Mouse (Mus musculus): ENCODE measurements around the gene Ppp2r5c.

Gene Ppp2r5c

GRCm38 (mm10) chr12:110508680-110509079 is 61.8 kb downstream of the Ppp2r5c start:
- intact Hi-C loops (cut with DNase I) = no loop called here

DNA sequence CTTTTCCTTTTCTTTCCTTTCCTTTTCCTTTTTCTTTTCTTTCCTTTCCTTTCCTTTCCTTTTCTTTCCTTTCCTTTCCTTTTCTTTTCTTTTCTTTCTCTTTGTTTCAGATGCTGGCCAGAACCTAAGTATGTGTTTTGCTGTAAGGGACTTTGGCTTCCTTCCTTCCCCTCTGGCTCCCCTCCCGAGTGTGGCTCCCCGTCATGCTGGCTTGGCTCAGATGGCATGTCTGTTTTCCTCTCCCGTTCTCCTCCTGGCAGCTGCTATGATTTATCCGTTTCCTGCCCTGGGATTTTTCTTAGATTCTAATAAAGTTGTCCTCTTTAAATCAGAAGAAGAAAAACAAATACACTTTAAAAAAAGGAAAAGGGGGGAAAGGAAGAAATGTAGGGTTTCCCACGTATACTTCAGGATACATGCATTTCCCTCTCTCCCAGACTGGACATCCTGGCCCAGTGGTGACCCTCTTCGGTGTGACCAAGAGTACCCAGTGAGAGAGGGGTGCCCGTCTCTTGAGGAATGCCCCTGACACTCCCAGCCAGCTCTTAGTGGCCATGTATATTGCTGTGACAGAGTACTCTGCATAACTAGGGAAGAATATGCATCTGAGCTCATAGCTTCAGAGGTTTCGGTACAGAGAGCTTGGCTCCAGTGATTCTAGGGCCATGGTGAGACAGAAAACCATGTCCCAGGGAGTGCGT is 63.4 kb downstream of the Ppp2r5c start:
- intact Hi-C loops (cut with DNase I) = no loop called here

DNA sequence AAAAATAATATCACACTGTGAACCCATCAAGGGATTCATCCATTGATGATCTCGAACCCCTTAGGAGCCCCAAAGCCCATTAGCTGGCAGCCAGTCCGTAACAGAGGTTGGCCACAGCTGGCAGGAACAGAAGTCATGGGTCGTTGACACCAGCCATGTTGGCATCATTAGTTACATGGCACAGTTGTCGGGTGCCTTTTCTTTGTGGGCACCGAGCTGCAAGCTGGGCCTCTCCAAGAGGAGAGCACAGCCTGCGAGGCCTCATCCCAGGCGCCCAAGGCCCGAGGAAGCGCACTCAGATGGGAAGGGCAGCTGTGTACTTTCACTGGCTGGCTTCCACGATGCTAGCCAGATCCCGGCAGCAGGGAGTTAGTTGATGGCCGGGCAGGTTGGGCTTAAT is 64.3 kb downstream of the Ppp2r5c start:
- intact Hi-C loops (cut with DNase I) = no loop called here

DNA sequence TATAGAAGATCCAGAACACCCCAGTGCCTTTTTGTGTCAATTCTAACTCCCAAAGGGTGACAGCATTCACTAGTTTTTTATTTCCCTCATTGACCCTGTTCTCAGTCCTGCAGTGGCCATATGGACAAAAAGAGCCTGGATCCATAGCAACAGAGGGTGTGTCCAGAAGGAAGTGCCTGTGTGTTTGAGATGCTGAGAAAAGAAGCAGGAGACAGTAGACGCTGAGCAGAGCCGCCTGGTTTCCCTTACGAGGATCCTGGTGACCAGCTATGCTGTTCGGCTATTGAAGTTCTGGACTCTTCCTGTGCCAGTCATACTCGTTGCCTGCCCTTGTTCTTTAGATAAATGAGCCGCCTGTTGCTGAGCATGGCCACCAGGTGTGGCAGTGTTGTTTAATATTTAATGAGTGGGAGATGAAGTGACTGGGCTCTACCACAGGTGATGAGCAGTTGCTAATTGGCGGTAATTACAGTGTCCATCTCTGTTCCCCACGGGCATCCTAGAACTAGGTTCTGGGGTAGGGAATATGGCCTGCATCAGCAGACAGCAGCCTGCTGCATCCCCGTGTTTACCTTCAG is 65.0 kb downstream of the Ppp2r5c start:
- intact Hi-C loops (cut with DNase I) = no loop called here

- intact Hi-C loops (cut with DNase I) = no loop called here
These were observed 66.0 kb downstream of the Ppp2r5c start for GRCm38 (mm10) chr12:110512884-110513283.

- intact Hi-C loops (cut with DNase I) = no loop called here
These were observed 68.8 kb downstream of the Ppp2r5c start for GRCm38 (mm10) chr12:110515676-110516075.

DNA sequence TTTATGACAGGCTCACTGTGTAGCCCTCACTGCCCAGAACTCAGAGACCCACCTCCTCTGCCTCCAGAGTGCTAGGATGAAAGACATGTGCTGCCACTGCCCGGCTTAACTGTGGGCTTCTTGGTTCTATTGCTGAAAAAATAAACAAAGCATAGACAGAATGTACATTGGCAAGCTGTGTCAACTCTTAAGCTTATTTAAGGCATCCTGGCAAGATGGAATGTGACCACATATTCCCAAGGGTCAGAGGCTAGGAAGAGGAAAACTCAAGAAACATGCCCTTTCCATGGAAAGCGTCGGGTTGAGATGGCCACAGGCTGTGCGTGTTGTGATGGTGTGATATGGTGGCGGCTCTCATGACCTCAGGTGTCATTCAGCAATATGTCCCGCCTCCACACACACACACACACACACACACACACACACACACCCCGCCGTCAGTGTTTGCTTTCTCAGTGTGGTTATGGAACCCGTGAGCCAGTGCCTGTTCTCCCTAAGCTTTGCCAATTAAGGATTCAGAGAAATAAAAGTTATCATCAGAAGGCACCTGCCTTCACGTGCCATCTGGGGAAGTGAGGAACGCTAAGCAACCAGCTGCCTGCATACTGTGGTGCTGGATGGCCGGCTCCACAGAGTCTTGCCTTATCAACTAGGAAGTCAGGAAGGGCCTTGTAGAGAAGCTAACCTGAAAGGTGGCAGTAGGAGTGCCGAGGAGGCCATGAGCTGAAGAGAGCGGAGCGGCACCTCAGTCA is 73.5 kb downstream of the Ppp2r5c start:
- intact Hi-C loops (cut with DNase I) = no loop called here

DNA sequence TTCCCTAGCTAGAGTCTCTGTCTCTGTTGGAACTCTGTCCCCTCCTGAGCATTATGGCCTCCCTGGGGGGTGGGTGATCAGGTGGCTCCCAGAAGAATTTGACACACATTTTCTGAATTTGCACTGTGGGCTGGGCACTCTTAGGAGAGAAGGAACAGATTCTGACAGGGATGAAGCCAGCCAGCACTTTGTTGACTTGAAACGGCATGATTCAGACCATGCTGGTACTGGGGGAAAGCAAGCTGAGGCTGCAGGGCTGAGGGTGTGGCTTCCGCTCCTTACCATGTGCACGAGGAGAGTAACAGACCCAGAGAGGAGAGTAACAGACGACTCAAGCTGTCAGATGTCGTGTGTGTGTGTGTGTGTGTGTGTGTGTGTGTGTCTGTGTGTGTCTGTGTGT is 76.6 kb downstream of the Ppp2r5c start:
- intact Hi-C loops (cut with DNase I) = no loop called here

DNA sequence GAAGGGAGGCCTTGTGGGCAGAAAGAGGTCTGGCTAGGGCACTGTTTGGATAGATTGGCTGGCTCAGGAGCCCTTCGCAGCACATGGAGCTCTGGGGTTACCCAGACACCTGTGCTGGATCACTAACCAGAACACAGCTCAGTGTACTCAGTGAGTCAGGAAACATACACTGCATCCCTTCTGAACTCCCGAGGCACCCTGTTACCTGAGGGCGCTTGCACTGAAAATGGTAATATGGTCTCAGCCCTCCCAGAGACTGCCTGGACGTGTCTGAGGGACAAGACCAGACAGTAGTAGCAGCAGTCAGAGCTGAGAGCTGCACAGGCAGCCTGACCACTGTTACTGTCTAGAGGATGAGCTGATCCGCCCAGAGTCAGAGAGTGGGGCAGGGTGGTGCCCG is 85.8 kb downstream of the Ppp2r5c start:
- intact Hi-C loops (cut with DNase I) = no loop called here

DNA sequence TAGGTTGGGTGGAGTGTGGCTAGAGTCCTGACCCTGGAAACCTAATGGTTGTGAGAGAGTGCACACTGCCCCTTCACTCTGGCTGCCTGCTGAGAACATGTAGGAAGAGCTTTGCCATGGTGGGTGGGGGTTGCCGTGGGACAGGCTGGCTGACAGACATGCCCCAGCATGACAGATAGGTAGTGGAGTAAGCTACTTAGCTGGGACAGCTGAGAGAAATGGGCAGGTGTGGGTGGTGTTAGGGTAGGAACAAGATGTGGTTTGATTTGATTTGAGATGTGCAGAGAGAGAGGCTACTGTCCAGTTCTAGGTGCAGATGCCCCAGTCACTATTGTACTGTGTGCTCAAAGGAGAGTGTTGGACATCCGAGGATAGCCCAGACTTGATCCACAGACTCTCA is 86.2 kb downstream of the Ppp2r5c start:
- intact Hi-C loops (cut with DNase I) = no loop called here

- intact Hi-C loops (cut with DNase I) = no loop called here
These were observed 86.9 kb downstream of the Ppp2r5c start for GRCm38 (mm10) chr12:110533832-110534231.

- intact Hi-C loops (cut with DNase I) = no loop called here
These were observed 88.4 kb downstream of the Ppp2r5c start for GRCm38 (mm10) chr12:110535361-110535760.

DNA sequence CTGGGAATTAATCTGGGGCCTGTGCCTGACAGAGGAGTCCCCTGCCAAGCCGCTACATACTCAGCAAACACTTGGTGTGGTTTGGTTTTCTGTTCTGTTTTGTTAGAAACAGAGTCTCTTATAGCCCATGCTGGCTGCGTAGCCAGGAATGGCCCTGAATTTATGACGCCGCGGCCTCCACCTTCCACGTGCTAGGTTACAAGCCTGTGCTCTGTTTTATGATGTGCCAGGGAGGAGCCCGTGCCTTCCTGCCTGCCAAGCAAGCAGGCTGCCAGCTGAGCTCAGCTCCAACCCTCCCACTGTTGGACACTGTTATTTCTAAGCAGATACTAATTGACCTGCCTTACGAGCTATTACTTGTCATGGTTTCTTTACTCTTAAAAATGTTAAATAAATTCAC is 90.8 kb downstream of the Ppp2r5c start:
- intact Hi-C loops (cut with DNase I) = no loop called here

GRCm38 (mm10) chr12:110539346-110539745 is 92.4 kb downstream of the Ppp2r5c start:
- intact Hi-C loops (cut with DNase I) = no loop called here

- intact Hi-C loops (cut with DNase I) = loop anchor here (5.0 kb wide), 1 partner anchor 37 kb away; no protein-coding TSS in a partner anchor
These were observed 92.9 kb downstream of the Ppp2r5c start for GRCm38 (mm10) chr12:110539798-110540197.

DNA sequence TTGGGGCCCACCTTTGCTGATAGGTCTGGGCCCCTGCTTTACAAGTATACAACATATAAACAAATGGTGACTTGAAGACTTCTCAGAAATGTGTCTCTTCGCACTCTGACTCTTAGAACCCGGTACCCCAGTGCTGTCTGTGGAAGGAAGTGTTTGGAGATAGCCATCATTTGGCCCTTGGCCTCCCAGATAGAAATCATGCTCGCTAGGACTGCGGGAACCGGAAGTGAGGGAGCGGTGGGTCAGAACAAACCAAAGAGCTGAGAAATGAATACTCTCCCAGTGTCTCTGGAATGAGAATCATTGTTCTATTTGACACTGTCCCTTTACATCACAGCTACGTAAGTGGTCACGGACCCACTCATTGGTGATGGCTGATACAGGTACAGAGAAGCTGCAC is 93.4 kb downstream of the Ppp2r5c start:
- intact Hi-C loops (cut with DNase I) = loop anchor here (5.0 kb wide), 1 partner anchor 38 kb away; no protein-coding TSS in a partner anchor

GRCm38 (mm10) chr12:110541001-110541400 is 94.1 kb downstream of the Ppp2r5c start:
- intact Hi-C loops (cut with DNase I) = loop anchor here (5.0 kb wide), 1 partner anchor 39 kb away; no protein-coding TSS in a partner anchor

DNA sequence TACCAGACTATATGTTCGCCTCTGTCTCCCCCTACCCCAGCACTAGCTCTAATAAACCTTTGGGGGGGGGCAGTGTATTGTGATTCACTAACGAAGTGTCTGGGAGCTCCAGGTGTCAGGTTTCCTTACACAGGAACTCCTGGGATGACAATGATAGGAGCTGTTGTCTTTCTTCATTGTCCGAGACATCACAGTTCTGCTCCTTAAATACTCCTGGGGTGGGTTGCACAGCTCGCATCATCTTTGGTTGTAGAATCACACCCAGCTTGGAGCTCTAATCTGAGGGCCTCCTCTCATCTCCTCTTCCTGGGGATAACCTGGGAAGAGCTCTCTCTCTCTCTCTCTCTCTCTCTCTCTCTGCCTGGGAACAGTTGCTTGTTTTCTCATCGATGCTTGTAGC is 94.6 kb downstream of the Ppp2r5c start:
- intact Hi-C loops (cut with DNase I) = loop anchor here (5.0 kb wide), 1 partner anchor 39 kb away; no protein-coding TSS in a partner anchor

- intact Hi-C loops (cut with DNase I) = no loop called here
These were observed 98.3 kb downstream of the Ppp2r5c start for GRCm38 (mm10) chr12:110545040-110545701.

- intact Hi-C loops (cut with DNase I) = no loop called here
These were observed 100.7 kb downstream of the Ppp2r5c start for GRCm38 (mm10) chr12:110547573-110547972.

DNA sequence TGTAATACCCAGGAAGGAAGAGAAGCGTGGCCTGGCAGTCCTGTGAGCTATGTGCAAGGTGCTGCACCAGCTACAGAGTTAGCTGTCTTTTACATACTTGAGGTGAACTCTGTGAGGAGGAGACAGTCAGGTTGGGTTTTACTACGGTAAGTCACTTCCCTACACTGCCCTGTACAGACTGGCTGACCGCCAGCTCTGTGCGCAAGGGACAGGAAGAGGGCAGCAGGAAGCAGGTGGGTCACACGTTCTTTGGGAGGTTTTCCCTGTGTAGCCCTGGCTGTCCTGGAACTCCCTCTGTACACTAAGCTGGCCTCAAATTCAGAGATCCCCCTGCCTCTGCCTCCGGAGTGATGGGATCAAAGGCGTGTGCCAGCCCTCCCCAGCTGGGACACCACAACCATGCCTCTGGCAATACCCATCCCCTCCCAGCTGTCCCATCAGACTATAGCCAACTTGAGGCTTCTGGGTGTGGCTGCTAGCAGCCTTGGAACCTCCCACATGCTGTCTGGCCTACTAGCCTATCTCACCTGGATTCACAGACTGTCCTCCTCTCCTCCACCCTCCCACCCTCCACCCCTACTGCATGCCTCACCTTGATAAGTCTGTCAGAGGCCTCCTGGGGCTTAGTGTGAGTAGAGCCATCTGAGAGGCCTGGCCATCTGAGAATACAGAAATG is 102.7 kb downstream of the Ppp2r5c start:
- intact Hi-C loops (cut with DNase I) = loop anchor here (5.0 kb wide), 1 partner anchor 97 kb away; no protein-coding TSS in a partner anchor
